Mouse (Mus musculus) megakaryocyte-erythroid progenitor cell, adult 5 weeks (primary cell): Measurements from ENCODE around the gene Corin. TPM values are rescaled to one million over a fixed set of nuclear protein-coding genes. Genes with fewer than 3 reads are reported as not detected.

Experiments used
- polyA plus RNA-seq: library from polyadenylated mRNA; stranded (reverse); fragments of >175 nt; gene quantifications from 2 replicates; pipeline ENCODE4 v1.2.3, GENCODE M21; 2012

Gene Corin
- not detected in 2 replicates for polyA plus RNA-seq

DNA sequence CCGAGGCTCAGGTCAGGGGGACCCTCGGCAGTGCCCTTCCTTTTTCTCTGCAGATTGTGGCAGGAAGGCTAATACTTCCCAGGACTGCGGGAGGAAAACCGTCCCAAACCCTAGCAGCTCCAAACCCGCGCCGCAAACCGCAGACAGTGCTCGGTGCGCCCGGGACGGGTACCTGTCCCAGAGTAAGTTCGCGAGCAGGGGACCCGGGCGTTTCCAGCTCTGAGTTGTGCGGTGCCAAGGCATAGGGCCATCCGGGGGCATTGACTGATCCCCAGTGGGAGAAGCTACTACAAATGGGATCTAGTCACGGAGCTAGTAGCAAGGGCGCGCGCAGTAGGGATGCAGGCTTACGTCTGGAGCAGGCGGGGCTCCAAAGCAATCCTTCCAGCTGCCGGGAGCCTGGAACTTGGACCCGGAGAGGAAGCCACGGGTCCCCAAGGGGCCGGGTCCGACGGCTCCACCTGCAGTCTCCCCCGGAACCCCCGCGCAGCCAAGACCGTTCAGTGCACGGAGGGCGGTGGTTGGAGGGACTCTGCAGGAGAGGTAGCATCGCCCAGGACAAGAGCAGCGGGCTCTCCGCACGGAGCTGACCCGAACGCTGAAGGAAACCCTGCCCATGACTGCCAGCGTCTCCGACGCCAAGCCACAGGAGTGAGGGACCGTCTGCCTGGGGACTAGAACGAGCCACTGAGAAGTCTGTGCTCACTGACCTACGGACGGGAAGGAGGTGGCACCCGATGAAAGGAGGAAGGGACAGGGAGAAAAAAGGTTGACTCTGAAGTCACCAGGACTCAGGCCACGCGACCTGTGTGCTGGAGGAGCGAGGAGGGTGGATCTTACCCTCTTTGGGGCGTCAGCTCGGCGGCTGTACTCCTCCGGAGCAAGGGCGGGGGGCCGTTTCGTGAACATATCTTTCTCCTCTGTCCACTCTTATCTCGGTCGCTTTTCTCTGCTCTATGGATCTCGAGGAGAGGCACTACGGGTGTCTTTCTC lies at the start of gene Corin:
Corin (minus strand) TSS at position 943 of the 993 bp plus-strand sequence.

Other genes with a start within 250 kb of the Corin start
- gene Nfxl1, start 55.2 kb upstream of the Corin start, polyA plus RNA-seq = 17.6 and 18.1 TPM in 2 replicates
- gene Zar1, start 76.8 kb upstream of the Corin start, polyA plus RNA-seq = not detected in 2 replicates
- gene Gm5868, start 83.1 kb upstream of the Corin start, polyA plus RNA-seq = not detected in 2 replicates
- gene Cnga1, start 139.8 kb upstream of the Corin start, polyA plus RNA-seq = not detected in 2 replicates
- gene Nipal1, start 143.3 kb upstream of the Corin start, polyA plus RNA-seq = 0.17 and 0.18 TPM in 2 replicates
- 0.06 and 0.17 TPM in 2 replicates for gene Txk, start 248.3 kb upstream of the Corin start, polyA plus RNA-seq